Mouse (Mus musculus) lung, adult 18-20 months (tissue): ENCODE data around the gene Taf12.
A peak's percentile ranks its signal among the peaks of the same experiment; 100 is the strongest.

Experiments used
- DNase-seq, 2 experiments: peaks; one replicate each; pipeline ENCODE4 v3.0.0; 2022; ENCODE audit warnings: mixed read lengths in 2 of 2

Taf12 gene

DNA sequence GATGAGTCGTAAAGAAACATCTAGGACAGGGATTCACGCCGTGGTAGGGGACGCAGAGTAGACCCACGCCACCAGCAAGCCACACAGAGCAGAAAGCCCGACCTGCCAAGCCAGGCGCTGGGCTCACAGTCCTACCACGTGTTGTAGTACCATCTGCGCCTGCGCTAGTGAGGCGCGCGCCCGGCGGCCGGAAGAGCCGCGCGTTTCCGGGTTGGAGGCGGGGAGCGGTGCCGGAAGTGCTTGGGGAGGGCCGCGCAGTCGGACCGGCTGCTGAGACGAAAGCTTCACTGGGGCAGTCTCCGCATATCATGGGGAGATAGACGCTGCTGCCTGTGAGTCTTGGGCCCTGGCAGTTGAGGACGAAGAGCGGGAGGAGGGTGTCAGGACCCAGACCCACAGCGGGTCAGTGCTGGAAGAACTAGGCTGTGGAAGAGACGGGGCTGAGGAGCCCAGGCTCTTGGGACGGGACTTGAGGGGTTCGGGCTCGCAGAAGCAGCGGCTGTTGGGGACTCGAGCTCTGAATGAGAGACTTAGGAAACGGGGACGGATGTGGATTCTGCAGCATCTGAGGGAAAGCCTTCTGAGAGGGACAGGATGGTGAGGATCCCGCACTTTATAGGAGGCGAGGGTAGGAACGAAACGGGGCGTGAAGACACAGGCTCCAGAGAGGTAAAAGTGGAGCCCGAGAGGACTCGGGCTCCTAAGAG, at the start of gene Taf12:
Taf12 (plus strand) TSS at position 220 of the 707 bp plus-strand sequence.
- DNase-seq = peak; percentile 91 to 93

DNA sequence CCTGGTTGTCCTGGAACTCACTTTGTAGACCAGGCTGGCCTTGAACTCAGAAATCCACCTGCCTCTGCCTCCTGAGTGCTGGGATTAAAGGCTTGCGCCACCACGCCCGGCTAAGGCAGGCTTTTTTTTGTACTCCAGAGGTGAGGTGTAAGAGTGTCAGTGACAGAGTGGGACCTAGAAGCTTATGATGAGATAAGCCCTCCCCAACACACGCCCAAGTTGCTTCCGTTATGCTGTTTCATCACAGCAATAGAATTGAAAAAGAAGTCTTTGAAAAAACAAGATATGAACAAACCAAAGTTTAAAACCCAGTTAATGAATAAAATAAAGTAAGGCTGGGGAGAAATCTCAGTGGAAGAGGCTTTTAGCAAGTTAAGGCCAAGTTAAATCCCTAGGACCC, 43.8 kb upstream of the Taf12 start:
- DNase-seq = no peak

DNA sequence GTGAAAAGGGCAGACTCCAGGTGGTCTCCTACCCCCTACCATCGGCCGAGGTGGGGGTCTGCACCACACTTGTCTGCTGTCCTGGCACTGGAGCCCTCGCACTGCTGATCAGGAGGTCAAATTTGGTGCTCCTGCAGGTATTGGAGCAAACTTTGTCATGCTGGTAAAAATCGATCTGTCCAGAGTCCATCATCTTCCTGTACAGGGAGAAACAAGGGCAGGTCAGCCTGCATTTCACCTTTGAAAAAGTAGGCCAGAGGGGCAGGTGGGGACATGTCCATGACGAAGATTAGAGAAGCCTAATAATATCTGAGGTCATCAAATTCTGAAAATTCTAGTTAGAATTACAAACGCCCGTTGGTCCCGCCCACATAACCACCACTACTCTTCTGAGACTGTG, 39.5 kb upstream of the Taf12 start:
- DNase-seq = no peak

DNA sequence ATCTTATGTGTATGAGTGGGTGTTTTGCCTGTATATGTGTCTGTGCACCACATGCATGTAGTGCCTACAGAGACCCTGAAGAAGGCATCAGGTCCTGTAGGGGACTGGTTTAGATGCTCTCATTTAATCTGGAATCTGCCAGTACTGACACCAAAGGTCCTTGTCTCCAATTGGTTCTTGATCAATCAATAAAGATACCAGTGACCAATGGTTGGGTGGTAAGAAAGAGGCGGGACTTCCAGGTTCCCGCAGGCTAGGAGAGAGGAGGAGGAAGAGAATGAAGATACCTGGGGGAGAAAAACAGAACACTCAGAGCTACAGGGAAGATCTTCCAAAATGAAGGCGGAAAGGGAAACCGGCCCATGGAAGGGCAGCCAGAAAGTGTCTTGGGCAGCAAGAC, 35.8 kb upstream of the Taf12 start:
- DNase-seq = no peak

DNA sequence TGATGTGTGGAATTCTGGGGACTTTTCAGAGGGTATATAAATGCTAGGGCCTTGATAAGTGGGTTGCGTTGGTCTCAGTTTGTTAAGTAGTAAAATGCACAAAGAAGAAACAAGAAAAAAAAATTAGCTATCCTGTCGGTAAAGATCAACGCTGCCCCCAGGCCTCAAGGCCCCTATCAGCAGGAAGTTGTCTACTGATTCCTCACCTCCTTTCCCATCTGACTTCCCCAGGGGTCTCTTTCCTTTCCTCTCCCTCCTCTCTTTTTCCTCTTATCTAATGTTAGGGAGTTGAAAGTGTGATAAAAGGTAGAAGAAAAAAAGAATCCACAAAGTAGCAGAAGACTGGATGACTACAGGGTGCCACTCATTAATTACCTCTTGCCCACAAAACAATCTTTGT, 33.8 kb upstream of the Taf12 start:
- DNase-seq = no peak

DNA sequence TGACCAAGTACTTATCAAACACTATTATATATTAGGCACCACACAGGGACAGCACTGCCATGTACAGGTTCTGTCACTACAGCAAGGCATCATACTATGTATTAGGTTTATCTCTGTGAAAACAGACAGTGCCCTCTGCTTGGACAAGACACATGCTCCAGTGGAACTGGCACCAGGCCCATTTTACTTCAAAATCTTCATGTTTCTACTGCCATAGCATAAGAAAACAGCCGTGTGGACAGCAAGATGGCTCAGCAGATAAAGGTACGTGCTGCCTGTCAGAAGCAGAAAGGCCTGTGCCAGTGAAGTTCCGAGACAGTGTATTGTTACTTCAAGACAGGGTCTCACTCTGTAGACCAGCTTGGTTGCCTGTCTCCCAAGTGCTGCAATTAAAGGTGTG, 33.0 kb upstream of the Taf12 start:
- no peak for DNase-seq

DNA sequence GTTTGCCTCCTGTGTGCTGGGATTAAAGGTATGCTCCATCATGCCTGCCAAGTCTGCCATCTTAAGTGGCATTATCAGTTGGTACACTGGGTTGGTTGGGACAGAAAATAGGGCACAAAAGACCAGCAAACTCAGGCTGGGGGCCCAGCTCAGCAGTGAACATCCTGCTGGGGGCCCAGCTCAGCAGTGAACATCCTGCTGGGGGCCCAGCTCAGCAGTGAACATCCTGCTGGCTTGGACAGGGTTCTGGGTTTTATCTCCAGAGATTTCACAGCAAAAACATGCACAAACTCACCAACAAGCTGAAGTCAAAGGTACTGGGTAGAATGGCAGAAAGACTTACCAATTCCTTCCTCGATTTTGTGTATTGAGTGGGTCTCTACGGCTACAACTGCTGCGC, 28.5 kb upstream of the Taf12 start:
- no peak for DNase-seq

DNA sequence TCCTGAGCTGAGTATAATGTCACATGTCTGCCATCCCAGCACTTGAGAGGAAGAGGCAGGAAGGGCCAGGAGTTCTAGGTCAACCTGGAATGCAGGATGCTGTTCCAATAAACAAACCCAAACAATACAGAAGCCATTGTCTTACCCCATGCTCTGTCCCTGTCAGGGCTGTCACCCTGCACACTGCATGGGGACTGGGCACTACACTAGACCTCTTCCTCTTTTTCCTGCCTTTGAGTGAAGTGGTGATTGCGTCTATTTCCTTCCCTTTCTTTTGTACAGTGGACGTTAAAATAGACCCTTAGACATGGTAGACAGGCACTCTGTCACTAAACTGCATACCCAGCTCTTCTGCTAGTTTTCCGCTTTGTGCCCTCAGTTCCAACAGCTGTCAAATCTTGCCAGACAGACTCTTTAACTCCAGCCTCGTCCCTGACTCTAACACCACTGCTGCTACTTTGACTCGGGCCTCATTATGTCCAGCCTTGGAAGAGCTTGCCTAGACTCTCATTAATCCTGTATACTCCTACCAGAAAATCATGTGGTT, 26.7 kb upstream of the Taf12 start:
- DNase-seq = no peak

DNA sequence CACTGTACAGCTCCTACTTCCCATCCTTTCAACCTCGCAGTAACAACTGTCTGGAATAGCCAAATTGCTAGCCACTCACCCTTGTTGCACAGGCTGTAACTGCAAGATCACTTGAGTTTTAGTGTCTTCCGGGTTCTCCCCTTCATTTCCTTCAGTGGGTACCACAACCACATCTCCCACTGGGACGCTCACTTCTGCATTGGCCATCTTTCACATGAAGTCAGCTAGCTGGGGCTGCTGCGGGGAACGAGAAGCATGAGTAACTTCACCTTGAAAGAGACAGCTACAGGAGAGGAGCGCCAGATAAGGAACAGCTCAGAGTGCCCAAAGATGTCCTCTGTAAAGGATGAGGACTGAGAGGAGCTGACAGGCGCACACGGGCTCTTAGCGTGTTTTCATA, 22.6 kb upstream of the Taf12 start:
- no peak for DNase-seq

DNA sequence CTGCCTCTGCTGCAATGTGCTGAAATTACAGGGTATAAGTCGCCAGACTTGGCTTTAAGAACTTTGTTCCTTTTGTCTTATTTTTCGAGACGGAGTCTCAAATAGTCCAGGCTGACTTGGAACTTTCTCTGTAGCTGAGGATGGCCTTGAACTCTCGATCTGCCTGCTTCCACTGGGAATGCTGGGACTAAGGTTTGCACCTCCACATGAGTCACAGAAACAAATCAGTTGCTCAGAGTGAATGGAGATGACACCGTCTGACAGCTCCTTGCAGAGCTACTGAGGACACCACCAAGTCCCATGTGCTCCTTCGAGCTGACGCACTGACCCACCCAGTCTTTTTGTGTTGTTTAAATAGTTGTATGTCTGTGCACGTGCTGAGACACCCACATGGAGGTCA, 21.0 kb upstream of the Taf12 start:
- no peak for DNase-seq

DNA sequence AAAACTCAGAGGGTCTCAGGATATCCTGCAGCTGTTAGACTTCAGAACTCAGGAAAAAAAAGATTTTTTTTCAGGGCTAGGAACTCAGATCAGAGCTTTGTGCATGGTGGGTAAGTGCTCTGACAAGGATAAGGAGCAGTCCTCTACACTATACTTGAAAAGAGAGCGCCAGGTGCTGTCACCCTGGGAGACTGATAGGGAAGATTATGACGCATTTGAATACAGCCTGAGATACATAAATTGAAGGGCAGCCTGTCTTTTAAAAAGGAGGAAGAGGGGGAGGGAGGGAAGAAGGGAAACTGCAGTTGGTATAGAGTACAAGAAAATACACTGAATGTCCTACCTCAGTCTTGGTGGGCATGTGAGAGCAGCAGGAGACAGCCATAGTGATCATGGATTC, 20.6 kb upstream of the Taf12 start:
- no peak for DNase-seq

DNA sequence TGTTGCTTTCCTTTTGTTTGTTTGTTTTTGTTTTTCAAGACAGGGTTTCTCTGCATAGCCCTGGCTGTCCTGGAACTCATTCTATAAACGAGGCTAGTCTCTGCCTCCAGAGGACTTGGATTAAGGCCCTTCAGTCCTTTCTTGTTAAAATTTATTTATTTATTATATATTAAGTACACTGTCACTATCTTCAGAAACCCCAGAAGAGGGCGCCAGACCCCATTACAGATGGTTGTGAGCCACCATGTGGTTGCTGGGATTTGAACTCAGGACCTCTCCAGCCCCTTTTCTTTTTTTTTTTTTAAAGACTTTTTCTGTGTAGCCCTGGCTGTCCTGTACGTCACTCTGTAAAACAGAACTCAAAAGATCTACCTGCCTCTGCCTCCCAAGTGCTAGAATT, 19.2 kb upstream of the Taf12 start:
- no peak for DNase-seq

DNA sequence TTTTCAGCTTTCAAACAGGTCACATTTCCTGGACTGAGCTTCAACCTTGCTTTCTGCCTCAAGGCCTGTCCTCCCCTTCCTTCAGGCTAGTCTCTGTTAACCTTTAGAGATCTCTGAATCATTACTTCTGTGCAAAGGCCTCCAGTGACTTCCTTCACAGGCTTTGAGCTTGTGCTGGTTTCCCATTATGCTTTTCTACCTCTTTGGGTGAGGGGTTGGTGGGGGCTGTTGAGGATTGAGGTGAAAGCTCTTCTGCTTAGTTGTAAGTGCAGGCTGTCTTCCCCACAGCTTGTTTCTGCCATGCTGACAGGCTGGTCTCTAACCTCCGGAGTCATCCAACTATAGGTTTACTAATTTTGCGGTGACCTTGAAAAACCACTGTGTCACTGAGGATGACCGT, 17.8 kb upstream of the Taf12 start:
- no peak for DNase-seq

DNA sequence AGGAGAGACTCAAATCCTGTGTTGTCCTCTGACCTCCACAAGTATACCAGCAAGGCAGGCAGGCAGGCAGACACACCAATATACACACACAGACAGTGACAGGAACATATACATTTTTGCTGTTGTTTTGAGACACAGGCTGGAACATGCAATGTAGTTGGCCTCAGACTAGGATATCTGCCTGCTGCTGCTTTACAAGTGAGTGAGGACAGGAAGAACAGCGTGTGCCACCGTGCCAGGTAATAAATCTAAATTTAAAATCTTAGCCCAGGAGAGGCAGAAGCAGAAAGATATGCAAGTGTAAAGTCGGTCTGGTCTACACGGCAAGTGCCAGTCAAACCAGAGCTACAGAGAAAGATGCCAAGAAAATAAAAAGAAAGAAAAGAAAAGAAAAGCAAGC, 14.9 kb upstream of the Taf12 start:
- DNase-seq = no peak

DNA sequence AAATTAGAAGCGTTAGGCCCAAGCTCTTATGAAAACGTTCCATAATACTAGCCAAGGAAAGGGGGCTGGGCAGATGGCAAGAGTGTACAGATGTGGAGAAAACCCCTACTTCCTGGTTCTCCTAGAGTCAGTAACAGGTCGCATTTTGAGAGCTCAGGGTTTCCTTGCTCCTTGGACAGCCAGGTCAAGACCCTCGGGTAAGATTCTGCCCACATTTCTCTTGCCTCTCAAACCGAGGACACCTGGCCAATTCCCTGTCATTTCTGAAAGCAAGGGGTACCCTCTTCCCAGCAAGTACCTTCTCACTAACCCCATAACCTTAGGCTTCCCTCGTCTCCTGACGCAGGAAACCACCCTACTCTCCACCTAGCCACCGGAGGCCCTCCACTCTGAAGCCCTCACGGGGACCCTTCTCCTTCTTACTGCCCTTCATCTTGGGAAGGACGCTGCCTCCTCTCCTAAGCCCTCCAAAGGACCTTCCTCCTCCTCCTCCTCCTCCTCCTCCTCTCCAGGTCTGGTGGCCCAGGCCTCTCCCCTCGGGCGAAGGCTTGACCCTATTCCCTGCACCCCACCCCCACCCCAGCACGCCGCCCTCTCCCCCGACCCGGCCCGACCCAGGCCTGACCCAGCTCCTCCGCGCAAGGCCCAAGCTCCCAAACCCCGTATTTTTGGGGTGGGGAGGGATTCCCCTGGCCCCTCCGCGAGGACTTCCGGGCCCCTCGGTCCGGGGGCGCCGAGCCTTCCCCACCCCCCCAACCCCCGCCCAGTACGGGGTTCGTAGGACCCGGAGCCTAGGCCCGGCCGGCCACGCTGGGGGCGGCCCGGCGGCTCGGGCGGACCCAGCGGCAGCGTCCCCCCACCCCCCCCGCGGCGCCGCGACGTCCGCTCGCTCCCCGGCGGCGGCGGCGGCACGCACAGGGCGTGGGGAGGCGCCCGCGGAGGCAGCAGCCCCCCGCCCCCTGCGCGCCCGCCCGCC, 13.5 kb upstream of the Taf12 start:
- DNase-seq = peak; percentile 26 to 51

DNA sequence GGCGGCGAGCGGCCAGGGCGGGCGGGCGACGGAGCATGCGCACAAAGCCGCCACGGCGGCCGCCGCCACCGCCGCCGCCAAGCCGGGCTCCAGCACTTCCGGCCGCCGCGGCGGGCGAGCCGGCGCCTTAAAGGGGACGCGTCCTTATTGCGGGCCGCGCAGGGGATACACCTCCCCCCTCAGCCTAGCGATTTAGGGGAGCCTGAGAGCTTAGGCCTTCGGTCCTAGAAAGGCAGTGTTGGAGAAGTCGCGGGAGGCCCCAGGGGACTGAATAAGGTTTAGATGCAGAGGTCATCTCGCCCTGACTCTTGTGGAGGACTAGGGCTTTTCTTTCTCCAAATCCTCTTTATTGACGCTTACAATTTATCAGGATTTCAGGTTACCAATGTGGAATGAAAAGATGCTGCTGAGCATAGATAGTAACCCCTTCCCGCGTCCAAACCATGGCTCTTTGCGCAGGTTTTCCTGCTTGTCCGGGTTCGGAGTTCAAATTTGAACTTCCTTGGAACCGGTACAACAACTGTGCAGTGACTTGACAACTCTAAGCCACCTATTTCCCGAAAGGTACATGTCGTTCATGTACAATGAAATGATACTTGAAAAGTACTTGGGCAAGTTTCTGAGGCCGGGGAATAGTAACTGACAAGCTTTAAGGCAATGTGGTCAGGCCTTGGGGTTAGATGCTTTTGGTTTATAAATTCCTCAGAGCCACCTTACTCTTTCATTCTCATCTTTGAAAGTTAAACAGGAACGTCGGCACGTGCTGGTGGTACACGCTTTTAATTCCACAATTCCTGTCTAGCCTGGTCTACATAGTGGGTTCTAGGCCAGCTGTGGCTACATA, 12.4 kb upstream of the Taf12 start, which contains the start of gene Gmeb1:
Gmeb1 (minus strand) TSS at position 89 of the 844 bp plus-strand sequence.
- peak; percentile 72 to 83 for DNase-seq

DNA sequence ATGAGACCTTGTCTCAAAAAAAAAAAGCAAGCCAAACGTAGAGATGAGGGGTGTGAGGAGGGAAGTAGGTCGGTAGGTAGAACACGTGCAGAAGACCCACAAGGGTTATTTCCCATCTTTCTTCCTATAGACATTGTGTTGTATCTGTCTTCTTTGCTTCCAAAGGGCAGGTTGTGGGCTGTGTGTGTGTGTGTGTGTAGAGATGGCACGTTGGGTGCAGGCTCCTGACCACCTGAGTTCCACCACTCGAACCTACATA, 11.9 kb upstream of the Taf12 start:
- DNase-seq = no peak

DNA sequence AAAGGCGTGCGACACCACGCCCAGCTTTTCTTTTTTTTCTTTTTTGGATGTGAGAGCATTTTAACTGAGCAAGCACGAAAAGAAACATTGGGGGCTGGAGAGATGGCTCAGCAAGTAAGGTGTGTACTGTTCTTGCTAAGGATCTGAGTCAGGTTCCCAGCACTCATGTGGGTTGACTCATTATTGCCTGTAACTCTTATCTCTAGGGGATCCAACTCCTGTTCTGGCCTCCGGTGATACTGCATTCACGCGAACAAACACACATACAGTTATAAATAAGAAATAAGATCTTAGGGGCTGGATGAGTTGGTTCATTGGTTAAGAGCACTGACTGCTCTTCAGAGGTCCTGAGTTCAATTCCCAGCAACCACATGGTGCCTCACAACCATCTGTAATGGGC, 10.9 kb upstream of the Taf12 start:
- no peak for DNase-seq

DNA sequence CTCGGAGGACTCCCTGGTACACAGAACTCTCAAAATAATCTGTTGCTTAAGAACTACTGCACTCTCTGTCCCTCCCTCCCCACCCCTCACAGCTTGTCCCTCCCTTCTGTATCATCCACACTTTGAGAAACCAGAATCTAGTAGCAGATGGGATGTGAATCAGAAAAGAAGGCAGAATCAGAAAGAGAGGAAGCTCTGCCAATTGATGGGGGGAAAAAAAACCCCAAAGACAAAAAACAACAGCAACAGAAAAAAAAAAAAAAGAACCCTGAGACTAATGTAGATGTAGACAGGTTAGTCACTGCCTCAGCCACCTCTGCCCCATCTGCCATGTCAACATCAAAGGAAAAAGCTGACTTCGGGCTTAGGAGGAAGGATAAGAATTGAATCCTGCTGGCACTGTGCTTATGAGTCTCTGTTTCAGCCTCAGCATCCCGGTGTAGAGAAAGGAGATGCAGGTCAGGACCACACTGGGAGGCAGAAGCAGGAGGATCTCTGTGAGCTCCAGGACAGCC, 7.3 kb upstream of the Taf12 start:
- DNase-seq = no peak

DNA sequence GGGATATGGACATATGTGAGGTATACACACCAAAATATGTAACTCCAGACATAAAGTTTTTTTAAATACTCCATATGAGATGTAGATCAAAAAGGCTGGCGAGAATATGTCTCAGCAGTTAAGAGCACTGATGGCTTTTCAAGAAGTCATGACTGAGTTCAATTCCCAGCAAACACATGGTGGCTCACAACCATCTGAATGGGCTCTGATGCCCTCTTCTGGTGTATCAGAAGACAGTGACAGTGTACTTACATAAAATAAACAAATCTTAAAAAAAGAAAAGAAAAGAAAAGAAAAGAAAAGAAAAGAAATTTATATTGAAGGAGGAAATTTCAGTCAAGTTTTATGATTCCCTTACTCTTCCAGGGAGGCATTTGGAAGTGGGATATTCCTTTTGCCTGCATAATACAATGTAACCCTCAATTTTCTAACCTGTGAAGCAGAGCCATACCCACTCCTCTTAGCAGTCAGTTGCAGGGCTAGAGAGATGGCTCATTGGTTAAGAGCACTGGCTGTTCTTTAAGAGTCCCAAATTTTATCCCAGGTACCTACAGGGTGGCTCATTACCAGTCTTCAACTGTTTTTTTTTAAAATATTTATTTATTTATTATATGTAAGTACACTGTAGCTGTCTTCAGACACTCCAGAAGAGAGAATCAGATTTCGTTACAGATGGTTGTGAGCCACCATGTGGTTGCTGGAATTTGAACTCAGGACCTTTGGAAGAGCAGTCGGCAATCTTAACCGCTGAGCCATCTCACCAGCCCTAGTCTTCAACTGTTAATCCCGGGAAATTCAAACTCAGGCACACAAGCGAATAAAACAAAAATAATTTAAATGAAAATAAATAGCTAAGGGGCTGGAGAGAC, 5.1 kb upstream of the Taf12 start:
- DNase-seq = no peak

DNA sequence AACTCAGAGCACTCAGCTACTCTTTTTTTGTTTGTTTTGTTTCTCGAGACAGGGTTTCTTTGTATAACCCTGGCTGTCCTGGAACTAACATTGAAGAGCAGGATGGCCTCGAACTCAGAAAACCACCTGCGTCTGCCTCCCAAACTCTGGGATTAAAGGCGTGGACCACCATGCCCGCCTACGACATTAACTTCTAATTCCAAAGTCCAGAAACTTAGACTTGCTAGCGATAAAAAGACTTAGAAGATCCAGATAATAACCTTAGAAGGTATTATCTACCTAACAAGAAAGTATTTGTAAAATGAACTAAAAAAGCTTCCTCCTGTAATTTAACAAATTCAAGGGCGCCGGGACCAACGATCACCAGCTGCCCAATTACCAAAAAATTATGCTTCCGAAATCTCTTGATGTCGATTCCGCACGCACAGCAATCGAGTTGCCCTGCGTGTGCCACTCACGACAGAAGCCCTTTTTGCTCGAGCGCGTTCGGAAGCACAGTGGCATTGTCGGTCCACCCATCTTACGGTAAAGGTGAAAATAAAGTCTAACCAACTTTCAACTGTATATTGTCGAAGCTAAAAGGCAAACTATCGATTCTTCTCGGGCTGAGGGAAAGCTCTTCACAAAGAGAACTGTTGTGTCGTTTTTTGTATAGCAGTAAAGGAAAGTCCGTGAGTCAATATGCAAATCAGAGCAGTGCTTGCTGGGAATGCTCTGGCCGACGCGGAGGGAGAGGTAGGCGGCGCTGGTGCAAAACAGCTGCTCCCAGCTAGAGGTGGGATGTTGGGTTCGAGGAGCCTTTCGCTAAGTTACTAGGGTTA, 4.2 kb upstream of the Taf12 start:
- DNase-seq = peak; percentile 85 to 90
